Mouse (Mus musculus): ENCODE data around the gene Rab20.

- TF ChIP-seq CTCF (conservative IDR thresholded peaks at IDR 0.05; ENCODE audit: low read length) (no peak), NANOG (IDR thresholded peaks at IDR 0.05; ENCODE audit: borderline replicate concordance, low read length) (no peak), POU5F1 (IDR thresholded peaks at IDR 0.05; ENCODE audit: borderline replicate concordance, low read length) (no peak)
Observed at GRCm38 (mm10) chr8:11464707-11464964, 13.9 kb downstream of the Rab20 start.
